Mouse (Mus musculus) central nervous system, embryonic 11.5 days (tissue): ENCODE measurements around the gene Zfp260. TPM values are rescaled to one million over a fixed set of nuclear protein-coding genes. Genes with fewer than 3 reads are reported as not detected.

Experiments used
- polyA plus RNA-seq: library from polyadenylated mRNA; depleted of rRNA; stranded (reverse); fragments of >200 nt; gene quantifications from 2 replicates; pipeline ENCODE4 v1.2.3, GENCODE M21; 2012; rRNA removed

The Zfp260 gene
- polyA plus RNA-seq: 42.7 and 66.9 TPM in 2 replicates

DNA sequence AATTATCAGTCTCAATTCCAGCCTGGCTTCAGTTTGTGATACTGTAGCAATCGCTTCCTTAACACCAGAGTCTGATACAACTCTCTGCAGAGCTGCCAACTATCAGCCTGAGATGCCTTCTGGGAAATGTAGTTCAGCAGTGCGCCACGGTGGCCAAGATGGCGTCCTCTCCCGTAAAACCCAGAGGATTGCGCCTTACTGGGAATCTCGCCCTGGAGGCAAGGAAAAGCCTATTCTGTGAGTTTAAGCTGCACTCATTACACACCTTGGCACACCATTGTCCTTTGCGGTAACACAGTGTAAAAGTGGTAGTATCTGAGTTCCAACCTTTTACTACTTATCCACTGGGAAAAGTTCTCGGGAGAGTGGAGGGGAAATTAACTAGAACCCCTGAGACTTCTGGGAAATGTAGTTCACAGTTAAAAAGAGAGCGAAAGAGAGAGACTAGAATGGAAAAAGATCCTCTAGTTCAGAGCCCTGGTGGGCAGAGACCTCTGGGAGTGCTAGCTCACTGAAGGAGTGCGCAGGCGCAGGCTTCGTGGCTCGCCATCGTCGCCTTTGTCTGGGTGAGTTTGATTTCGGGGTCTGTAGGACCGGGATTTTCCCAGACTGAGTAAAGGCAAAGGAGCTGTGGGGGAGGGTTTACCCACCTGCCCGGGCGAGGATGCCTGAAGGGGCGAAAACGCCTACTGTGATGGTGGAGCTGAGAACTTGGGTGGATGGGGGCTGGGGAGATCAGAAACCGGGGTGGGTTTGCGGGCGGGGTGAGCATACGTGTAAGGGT lies at the start of gene Zfp260:
Gene Zfp260, plus strand, starts transcription at position 132 of the 784 bp plus-strand sequence.

DNA sequence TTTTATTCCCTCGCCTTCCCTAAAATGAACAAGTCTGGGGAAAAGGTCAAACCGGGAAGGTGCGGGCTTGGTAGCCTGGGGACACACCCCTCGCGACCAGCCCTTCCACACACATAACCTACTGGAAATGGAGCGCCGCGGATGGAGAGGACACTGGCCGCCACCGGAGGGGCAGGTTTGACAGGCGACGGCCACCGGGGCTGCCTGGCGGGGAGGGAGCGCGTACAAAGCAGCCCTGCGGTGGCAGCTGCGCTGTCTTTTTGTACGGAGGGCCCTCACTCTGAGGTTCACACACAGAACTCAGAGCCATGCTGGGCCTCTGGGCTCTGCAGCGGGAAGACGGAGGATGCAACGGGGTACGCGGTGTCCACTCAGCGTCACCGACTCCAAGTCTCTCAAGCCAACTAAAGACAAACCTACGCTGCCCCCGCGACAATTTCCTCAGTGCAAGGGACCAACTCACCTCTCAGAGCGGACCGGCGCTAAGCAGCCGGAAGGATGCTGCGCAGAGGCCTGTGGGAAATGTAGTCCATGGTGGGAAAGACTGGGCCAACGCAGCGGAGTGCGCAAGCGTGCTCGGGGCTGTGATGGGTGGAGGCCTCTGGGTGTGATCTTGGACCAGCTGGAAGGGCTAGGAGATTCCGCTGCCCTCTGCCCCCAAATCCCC lies 43.6 kb upstream of the Zfp260 start, which contains the start of gene Zfp14:
Gene Zfp14, minus strand, starts transcription at position 499 of the 667 bp plus-strand sequence.

DNA sequence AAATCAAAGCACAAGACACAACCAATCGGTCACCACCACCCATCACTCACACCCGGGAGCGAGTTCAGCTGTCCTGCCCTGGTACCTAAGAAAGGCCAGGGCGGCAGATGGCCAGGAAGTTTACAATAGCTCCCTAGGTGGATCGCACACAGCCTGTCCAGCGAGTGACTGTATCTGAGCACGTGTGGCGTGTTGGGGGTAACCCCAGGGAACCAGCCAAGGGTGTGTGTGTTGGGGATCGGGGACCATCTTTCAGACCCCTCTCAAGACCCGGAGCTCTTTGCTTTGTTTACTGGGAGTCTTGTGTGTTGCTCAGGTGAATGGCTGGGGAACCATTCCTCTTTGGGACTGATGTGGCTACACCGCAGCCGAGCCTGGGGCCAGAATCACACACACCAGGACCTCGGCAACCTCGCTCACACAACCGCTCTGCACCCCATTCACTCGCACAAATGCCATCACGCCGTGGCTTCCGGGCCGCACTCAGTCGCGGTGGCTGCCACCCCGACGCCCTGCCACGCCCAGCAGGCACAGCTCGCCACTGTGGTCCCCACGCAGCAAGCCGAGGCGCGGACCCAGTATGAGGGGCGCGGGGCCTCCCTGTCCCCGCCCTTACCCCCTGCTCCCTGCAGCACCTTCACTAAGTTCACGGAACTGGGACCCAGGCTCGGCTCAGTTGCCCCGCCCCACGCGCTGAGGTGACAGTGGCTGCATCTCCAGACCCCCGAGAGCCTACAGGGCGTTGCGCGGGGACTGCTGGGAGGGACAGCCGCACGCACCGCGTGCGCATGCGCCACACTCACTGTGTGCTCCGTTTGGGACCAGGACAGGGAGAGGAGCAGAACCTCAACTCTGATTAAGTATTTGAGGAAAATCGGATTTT lies 22.2 kb upstream of the Zfp260 start, which contains the start of gene Zfp82:
Gene Zfp82, minus strand, starts transcription at position 755 of the 883 bp plus-strand sequence.

DNA sequence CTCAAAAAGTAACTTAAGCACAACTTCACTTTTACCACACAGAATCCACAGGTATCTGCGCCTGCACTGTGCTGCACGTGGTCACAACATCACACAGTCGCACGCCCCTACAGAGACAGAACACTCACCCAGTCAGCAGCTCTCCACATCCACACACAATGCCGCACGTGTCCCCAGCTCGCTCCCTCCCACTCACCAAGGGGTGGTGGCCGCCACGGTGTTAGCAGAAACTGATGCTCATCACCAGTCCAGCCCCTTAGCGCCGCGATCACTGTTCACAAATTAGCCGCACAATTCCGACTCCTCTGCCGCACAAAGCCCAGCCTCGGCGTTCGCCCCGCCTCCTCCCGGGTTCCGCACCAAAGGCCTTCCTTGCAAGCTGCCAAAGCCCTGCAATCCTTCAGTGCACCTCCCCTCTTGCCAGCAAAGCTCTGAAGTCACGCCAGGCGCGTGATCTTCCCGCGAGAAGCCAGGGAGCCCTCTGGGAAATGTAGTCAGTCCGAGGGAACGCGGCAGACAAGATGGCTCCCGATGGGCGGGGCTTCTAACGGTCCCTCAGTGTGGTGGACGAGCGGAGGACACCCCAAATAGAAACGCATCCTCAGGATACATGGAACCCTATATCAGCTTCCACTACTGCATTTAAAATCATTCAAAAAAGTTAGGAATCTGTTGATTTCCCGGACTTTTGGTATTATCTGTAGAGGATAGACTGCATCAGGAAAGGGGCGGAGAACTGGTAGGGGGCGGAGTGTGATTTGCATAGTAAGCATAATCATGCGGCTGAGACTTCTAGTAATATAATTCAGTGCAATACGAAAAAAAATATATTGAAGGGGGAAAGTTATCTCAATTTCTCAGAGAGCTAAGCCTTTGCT lies 4.2 kb upstream of the Zfp260 start, which contains the start of the genes Gm26920 and Zfp566:
Gene Gm26920, minus strand, starts transcription at position 319 of the 878 bp plus-strand sequence.
Gene Zfp566, minus strand, starts transcription at position 436 of the 878 bp plus-strand sequence.

DNA sequence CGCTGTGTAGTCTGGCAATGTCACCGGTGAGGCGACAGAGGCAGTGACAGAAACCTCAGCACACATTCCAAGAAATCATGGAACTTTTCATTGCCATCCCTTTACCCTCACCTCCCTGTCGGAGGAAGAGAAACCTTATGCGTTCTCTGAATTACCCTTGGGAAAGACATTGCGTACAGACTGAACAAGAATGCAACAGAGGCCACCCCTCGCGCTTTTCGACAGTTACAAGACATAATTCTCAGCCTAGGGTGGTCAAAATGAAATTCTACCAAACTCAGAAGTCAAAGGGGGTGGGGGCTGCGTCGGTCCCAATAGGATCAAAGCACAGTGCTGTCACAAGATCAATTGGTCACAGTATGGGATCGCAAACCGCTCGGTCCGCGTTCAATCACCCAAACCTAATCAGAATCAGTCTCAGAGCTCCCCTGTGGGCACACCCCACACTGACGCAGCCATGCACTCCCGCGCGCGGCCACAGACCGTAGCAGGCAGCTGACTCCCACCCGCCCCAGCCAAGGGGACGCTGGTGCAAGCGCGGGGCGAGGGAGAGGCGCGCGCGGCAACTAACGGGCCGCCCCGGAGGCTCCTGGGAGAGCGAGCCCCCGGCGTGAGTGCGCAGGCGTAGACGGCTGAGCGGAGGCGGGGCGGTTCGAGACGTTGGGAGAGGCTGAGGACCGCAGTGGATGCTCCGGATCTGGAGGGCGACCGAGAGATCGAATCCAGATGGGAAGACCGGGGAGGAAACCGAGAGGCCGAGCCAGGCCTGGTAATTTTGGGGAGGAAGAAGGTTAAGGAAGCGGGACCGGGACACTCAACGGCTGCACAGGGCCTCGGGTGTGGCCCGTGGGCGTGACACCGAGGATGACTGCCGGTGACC lies 27.0 kb downstream of the Zfp260 start, which contains the start of gene Zfp382:
Gene Zfp382, plus strand, starts transcription at position 635 of the 880 bp plus-strand sequence.

Other genes starting within 250 kb of the Zfp260 start
- gene Zfp940, start 241.1 kb upstream of the Zfp260 start, polyA plus RNA-seq: 6.7 and 7.2 TPM in 2 replicates
- gene Zfp420, start 234.8 kb upstream of the Zfp260 start, polyA plus RNA-seq: 7.7 and 12.2 TPM in 2 replicates
- 10.5 and 13.5 TPM in 2 replicates for gene Zfp27, start 188.2 kb upstream of the Zfp260 start, polyA plus RNA-seq
- 9.7 and 16.0 TPM in 2 replicates for gene Zfp383, start 186.6 kb upstream of the Zfp260 start, polyA plus RNA-seq
- 11.8 and 12.0 TPM in 2 replicates for gene Zfp74, start 140.7 kb upstream of the Zfp260 start, polyA plus RNA-seq
- gene Zfp568, start 110.8 kb upstream of the Zfp260 start, polyA plus RNA-seq: 14.7 and 24.0 TPM in 2 replicates
- gene Zfp14, start 43.4 kb upstream of the Zfp260 start, polyA plus RNA-seq: 7.2 and 7.6 TPM in 2 replicates
- 3.7 and 4.0 TPM in 2 replicates for gene Zfp82, start 21.9 kb upstream of the Zfp260 start, polyA plus RNA-seq
- gene Gm26920, start 4.4 kb upstream of the Zfp260 start, polyA plus RNA-seq: 0.67 and 0.83 TPM in 2 replicates
- 9.4 and 11.1 TPM in 2 replicates for gene Zfp566, start 4.2 kb upstream of the Zfp260 start, polyA plus RNA-seq
- gene Zfp382, start 27.2 kb downstream of the Zfp260 start, polyA plus RNA-seq: 6.6 and 7.4 TPM in 2 replicates
- 111 and 119 TPM in 2 replicates for gene Zfp146, start 75.0 kb downstream of the Zfp260 start, polyA plus RNA-seq
- gene Cox7a1, start 89.4 kb downstream of the Zfp260 start, polyA plus RNA-seq: 2.2 and 4.6 TPM in 2 replicates
- gene Capns1, start 104.0 kb downstream of the Zfp260 start, polyA plus RNA-seq: 139 and 209 TPM in 2 replicates
- gene Polr2i, start 137.2 kb downstream of the Zfp260 start, polyA plus RNA-seq: 204 and 223 TPM in 2 replicates
- 133 and 198 TPM in 2 replicates for gene Tbcb, start 137.5 kb downstream of the Zfp260 start, polyA plus RNA-seq
- gene Ovol3, start 140.9 kb downstream of the Zfp260 start, polyA plus RNA-seq: 0.19 and 0.27 TPM in 2 replicates
- 0.06 and 0.26 TPM in 2 replicates for gene Thap8, start 185.3 kb downstream of the Zfp260 start, polyA plus RNA-seq
- 22.8 and 26.3 TPM in 2 replicates for gene Wdr62, start 185.6 kb downstream of the Zfp260 start, polyA plus RNA-seq
- gene Clip3, start 197.0 kb downstream of the Zfp260 start, polyA plus RNA-seq: 115 and 137 TPM in 2 replicates
- 61.7 and 90.9 TPM in 2 replicates for gene Alkbh6, start 213.9 kb downstream of the Zfp260 start, polyA plus RNA-seq
- gene Syne4, start 220.0 kb downstream of the Zfp260 start, polyA plus RNA-seq: 42.4 and 63.7 TPM in 2 replicates
- gene E130208F15Rik, start 227.0 kb downstream of the Zfp260 start, polyA plus RNA-seq: 0.65 and 0.78 TPM in 2 replicates
- gene Sdhaf1, start 229.1 kb downstream of the Zfp260 start, polyA plus RNA-seq: 19.6 and 19.7 TPM in 2 replicates